Mouse (Mus musculus) brain, embryonic 14.5 days (tissue): ENCODE data around the gene Gm3854. TPM values are rescaled to one million over a fixed set of nuclear protein-coding genes. Genes with fewer than 3 reads are reported as not detected.
"Not testable (repeated sequence)": the region's sequence is repeated elsewhere in the genome, so short reads cannot be mapped to it uniquely, and the experiment has no call there.

ENCODE experiments used
- DNase-seq: peaks from one replicate; pipeline ENCODE4 v3.0.0-alpha.2; 2011; ENCODE audit warnings: low read depth
- CTCF ChIP-seq: fragments of 200-500 bp; IDR thresholded peaks from 2 replicates; pipeline ENCODE4 v1.5.1; 2012; ENCODE audit warnings: inconsistent platforms, mild to moderate bottlenecking, moderate library complexity, borderline replicate concordance; ENCODE audit not compliant: insufficient read depth, insufficient read length; ENCODE audit errors: extremely low read depth
- POLR2A ChIP-seq: fragments of 200-500 bp; IDR thresholded peaks from 2 replicates; pipeline ENCODE4 v1.6.1; 2012; ENCODE audit warnings: mild to moderate bottlenecking, inconsistent platforms, borderline replicate concordance; ENCODE audit not compliant: poor library complexity, insufficient read depth, insufficient read length, severe bottlenecking; ENCODE audit errors: extremely low read depth
- polyA plus RNA-seq: library from polyadenylated mRNA; depleted of rRNA; stranded (reverse); fragments of >200 nt; gene quantifications from 2 replicates; pipeline ENCODE4 v1.2.3, GENCODE M21; 2012; rRNA removed

The Gm3854 gene
- polyA plus RNA-seq, 1 experiment = 4.2 TPM

DNA sequence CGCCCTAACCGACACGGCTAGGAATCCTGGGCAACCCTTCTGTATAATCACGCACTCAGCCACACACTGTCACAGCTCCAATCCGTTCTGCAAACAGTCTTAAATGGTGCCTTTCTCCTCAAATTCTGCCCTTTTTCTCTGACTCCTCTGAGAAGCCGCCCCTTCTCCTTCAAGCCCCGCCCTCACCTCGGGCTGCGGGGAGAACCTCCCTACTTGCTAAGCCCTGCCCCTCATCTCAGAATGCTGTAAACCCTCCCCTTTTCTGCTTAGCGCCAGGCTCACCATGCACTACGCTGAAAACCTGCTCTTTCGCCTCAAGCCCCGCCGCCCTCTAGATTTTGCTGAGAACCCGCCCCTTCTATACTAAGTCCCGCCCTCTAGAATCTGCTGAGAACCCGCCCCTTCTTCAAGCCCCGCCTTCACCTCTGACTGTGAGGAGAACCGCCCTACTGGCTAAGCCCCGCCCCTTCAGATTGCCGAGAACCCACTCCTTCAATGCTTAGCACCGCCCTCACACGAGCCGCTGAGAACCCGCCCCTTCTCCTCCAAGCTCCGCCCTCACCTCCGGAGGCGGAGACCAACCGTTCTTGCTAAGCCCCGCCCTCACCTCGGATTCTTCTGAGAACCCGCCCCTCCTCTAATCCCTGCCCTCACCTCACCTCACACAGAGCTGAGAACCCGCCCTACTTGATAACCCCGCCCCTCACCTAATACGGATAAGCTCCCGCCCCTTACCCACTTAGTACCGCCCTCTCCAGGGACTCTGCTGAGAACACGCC, 18.9 kb downstream of the Gm3854 start:
- TF ChIP-seq CTCF = no peak
- peak; percentile 36; the same call in 1 of the 2 replicates for TF ChIP-seq POLR2A
- DNase-seq = peak; percentile 100

DNA sequence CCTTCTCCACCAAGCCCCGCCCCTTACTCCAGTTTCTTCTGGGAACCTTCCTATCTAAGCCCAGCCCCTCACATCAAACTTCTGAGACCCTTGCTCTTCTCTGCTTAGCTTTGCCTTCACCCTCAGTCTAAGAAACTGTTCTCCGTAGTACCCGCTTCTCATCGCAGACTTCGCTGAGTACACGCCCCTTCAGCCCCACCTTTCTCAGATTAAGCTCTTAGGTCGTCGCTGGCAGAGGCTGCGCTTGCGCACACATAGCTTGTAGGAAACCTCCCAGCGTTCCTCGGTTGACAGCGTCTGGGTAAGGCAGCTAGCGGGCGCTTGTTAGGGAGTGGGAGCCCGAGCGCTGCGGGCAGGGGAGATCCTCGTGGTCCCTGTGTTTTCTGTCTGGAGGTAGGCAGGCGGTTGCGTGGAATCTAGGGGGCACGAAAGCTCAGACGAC, 19.5 kb downstream of the Gm3854 start, which contains the start of gene Zfp78:
Gene Zfp78 (plus strand): TSS at position 234 of the 442 bp plus-strand sequence.
- TF ChIP-seq CTCF = no peak
- TF ChIP-seq POLR2A = peak; percentile 33; the same call in 1 of the 2 replicates
- peak; percentile 99 for DNase-seq

DNA sequence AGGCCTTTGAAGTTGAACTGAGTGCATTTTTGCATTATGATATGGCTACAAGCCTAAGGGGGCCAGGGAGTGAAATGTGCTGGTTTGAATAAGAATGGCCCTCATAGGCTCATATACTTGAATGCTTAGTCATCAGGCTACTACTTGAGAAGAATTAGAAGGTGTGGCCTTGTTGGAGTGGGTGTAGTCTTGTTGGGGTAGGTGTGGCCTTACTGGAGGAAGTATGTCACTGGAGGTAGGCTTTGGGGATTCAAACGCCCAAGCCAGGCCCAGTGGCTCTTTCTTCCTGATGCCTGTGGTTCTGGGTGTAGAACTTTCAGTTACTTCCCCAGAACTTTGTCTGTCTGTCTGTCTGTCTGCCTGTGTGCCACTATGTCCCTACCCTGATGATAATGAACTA, 21.2 kb downstream of the Gm3854 start:
- TF ChIP-seq POLR2A (no peak), CTCF (no peak)
- DNase-seq = no peak

DNA sequence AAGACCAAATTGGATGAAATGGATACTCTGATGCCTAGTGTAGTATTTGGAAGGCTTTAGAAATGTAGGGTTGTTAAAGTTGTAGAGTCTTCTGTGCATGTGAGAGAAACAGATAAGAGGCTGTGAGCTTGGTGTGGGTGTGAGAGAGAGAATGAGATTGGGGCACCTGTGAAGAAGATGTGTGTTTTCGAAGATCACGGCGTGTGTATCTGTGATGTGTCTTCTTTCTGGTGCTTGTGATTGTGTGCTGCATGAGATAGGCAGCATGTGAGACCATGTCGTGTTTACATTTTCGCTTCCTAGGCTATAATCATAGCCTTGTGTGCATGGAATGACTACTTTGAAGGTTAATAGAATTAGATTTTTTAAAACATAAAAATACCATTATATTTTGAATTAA, 23.6 kb downstream of the Gm3854 start:
- no peak for DNase-seq
- no peak for TF ChIP-seq POLR2A
- no peak for TF ChIP-seq CTCF

DNA sequence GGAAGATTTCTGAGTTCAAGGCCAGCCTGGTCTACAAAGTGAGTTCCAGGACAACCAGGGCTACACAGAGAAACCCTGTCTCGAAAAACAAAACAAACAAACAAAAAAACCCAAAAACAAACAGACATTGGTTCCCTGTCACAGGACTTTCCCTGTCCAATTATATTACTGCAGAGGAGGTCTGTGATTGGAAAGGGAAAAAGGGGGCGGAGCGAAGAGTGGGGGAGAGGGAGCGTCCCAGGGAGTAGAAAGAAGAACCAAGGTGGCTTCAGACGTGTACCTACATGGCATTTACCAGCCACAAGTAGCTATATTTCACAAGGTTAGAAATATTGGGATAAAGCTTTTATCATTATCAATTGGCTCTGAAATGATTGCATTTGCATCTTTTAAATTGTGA, 24.6 kb downstream of the Gm3854 start:
- not testable (repeated sequence) for DNase-seq

DNA sequence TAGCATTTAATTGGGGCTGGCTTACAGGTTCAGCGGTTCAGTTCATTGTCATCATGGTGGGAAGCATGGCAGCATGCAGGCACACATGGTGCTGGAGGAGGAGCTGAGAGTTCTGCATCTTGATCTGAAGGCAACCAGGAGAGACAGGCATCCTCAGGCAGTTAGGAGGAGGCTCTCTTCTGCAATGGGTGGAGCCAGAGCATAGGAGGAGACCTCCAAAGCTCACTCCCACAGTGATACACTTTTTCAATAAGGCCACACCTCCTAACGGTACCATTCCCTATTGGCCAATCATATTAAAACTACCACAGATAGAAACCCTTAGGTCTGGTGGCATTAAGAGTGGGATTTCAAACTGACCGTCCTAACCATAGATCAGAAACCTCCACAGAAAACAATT, 25.9 kb downstream of the Gm3854 start:
- no peak for TF ChIP-seq CTCF
- no peak for TF ChIP-seq POLR2A
- DNase-seq = no peak

DNA sequence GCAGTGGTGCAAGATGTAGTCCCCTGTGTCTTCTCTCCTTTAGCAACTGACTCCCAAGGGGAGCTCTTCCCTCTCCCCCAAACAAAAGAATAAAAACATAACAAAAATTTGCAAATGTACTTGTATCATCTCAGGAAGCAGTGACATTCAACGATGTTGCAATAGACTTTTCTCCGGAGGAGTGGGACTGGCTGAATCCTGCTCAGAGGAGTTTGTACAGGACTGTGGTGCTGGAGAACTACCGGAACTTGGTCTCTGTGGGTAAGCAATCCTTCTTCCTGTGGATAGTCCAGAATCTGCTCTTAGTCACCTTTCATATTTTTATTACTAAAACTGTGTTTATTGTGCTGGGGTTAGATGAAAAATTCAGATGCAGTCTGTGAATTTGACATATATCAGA, 29.4 kb downstream of the Gm3854 start:
- DNase-seq = no peak
- no peak for TF ChIP-seq CTCF

DNA sequence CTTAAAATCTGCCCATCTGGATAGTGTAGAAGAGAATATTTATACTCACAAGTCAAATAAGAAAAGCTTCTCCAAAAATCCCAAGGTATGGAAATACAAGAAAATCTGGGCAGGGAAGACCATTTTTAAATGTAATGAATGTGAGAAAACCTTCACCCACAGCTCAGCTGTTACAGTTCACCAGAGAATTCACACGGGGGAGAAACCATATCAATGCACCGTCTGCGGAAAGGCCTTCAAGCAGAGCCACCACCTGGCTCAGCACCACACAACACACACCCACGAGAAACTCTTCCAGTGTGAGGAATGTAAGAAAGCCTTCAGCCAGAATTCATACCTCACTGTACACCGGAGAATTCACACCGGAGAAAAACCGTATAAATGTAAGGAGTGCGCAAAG, 34.9 kb downstream of the Gm3854 start:
- TF ChIP-seq POLR2A (no peak), CTCF (no peak)
- no peak for DNase-seq

DNA sequence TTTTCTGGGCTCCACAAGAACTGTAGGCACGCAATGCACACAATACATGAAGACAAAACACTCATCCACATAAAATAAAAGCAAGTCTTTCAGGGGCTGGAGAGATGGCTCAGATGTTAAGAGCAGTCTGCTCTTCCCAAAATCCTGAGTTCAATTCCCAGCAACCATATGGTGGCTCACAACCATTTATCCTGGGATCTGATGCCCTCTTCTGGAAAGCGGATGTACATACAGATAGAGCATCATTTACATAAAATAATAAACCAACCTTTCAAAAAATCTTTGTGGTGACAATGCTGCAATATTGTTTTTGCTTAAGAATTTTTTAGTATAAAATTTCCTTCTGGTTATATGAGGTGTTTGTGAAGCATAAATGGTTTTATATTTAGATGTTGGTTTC, 37.9 kb downstream of the Gm3854 start:
- no peak for DNase-seq
- no peak for TF ChIP-seq POLR2A
- no peak for TF ChIP-seq CTCF

DNA sequence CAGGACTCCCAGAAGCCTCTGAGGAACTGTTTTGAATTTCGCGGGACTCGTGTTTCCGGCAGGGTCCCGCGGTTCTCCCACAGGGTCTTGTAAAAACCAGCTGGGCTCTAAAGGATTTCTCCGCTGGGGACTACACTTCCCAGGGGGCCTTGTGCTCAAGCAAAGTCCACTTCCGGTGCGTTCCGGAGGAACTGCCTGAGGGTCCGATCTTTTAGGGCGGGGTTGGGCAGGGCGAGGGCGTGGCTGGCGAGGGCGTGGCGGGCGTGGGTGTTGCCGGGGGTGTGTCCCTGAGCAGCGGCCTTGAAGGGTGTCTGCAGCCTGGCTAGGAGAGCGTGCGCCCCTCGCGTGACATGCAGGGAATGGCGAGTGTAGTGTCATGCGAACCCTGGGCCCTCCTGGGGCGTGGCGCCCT, 39.5 kb downstream of the Gm3854 start, which contains the start of gene Zfp28:
Gene Zfp28 (plus strand): TSS at position 252 of the 412 bp plus-strand sequence.
- TF ChIP-seq POLR2A (peak; percentile 15; the same call in 1 of the 2 replicates), CTCF (peak; percentile 12; the same call in 1 of the 2 replicates)
- peak; percentile 99 for DNase-seq

DNA sequence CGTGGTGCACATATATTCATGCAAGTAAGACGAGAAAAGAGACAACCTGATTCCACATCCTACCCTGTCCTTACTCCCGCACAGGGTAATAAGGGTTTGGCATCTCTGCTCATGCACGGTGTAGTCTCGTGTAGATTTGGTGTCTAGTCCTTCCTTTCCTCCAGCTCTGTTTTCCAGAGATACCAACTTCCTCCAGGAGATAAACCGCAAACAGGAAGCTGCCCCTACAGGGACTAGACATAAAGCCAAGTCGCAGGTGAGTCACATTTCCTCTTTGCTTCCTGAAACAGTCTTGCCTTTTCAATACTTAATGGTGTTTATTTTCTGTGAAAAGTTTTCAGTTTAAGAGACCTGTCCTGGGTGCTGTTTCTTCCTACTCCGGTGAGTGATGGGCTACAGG, 40.5 kb downstream of the Gm3854 start:
- TF ChIP-seq POLR2A (no peak), CTCF (no peak)
- no peak for DNase-seq

DNA sequence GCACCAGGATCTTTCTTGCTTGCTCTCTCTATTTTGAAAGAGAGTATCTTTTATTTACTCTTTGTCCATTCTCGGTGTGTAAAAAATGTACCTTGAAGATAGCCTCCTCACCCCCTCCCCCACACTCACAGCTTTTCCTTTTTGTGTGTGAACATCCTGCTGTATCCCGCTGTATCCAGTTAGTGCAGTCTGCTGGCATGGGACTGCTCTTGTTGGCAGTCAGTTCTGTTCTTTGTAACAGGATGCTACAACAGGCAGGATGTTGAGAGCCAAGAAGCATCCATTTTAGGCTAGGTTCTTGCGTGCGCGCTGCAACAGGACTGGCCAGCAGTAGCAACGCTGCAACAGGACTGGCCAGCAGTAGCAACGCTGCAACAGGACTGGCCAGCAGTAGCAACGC, 43.4 kb downstream of the Gm3854 start:
- peak; percentile 35 for DNase-seq
- TF ChIP-seq POLR2A (no peak), CTCF (no peak)

DNA sequence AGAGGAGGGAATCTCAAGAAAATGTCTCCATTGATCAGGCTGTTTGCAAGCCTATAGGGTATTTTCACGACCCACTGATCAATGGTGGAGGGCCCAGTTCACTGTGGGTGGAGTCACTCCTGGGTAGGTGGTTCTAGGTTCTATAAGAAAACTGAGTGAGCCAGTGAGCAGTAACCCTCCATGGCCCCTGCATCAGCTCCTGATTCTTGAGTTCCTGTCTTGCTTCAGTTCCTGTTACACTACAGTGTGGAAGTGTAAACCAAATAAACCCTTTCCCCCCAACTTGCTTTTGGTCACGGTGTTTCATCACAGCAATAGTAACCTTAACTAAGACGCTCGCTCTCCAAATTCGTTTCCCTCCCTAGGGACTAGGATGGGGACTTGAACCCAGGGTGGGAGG, 45.4 kb downstream of the Gm3854 start:
- DNase-seq = no peak
- no peak for TF ChIP-seq POLR2A
- no peak for TF ChIP-seq CTCF

DNA sequence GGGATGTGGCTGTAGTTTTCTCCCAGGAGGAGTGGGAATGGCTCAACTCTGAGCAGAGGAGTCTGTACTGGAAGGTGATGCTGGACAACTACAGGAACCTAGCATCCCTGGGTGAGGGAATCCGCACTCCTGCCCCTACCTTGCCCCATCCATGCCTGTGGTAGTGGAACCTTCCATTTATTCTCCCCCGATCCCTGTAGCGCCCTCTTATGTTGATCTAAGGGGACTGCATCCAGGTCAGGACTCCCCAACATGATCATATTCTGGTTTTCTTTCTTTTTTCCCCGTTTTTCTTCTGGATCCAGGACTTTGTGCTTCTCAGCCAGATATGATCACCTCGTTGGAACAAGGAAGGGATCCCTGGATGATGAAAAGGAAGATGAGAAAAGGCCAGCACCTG, 45.9 kb downstream of the Gm3854 start:
- no peak for DNase-seq
- TF ChIP-seq CTCF = no peak

DNA sequence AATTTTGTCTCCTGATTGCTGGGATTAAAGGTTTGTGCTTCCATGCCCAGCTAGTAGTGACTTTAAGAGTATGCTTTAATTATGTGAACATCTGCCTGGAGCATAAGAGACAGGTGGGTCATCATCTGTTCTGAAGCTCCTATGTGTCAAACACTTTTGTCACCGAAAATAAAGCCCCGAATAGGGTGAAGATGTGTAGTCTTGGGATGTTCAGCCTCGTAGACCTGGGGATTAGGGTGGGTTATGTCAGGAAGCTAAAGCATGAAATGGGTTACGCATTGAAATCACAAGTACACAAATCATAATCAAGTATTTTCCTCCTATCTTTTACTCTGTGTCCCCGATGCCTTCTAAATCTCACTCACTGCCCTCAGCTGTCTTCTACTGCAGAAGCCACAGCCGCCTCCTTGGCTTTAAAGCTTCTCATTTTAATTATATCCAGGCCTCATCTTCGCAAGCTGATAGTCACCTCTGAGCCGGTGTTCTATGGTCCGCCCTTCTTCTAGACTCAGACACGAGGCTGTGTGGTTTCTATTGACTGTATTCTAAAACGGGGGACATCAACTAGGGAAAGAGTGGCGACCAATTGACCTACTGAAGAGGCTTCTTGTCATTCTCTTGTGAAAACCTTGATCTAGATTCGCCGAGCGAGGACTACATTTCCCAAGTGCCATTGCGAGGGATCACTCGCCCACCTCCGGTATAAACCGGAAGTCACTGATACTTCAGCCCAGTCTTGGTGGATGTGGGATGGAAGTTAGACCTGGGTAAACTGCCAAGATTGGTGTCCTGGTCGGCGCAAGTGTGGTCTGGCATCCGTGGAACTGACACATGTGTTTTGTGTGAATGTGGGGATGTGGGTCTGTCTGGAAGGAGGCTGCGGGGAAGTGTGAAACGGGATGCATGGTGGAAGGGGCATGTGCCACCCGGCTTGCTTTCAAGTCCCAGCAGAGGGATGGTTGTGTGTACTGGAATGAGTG, 54.7 kb downstream of the Gm3854 start, which contains the start of gene Smim17:
Gene Smim17 (plus strand): TSS at position 720 of the 980 bp plus-strand sequence.
- TF ChIP-seq CTCF = no peak
- peak; percentile 11; the same call in 1 of the 2 replicates for TF ChIP-seq POLR2A
- DNase-seq = peak; percentile 87

Other genes starting within 250 kb of the Gm3854 start
- gene Zfp787, start 187.8 kb upstream of the Gm3854 start, polyA plus RNA-seq = 47.4 and 54.0 TPM in 2 replicates
- gene Zfp444, start 171.5 kb upstream of the Gm3854 start, polyA plus RNA-seq = 80.7 and 95.5 TPM in 2 replicates
- not detected in 2 replicates for gene Galp, start 146.7 kb upstream of the Gm3854 start, polyA plus RNA-seq
- gene Zscan5b, start 121.5 kb upstream of the Gm3854 start, polyA plus RNA-seq = not detected in 2 replicates
- 0.11 TPM in 1 of 2 replicates, not detected in the other for gene Epp13, start 91.0 kb upstream of the Gm3854 start, polyA plus RNA-seq
- gene Zfp667, start 57.2 kb upstream of the Gm3854 start, polyA plus RNA-seq = 5.9 and 7.6 TPM in 2 replicates
- 9.5 and 9.9 TPM in 2 replicates for gene Zfp583, start 12.5 kb upstream of the Gm3854 start, polyA plus RNA-seq
- gene Zfp78, start 19.5 kb downstream of the Gm3854 start, polyA plus RNA-seq = 2.4 and 3.0 TPM in 2 replicates
- 14.5 and 17.9 TPM in 2 replicates for gene Zfp28, start 39.5 kb downstream of the Gm3854 start, polyA plus RNA-seq
- 4.5 and 7.5 TPM in 2 replicates for gene Smim17, start 55.0 kb downstream of the Gm3854 start, polyA plus RNA-seq
- gene Gm20715, start 66.5 kb downstream of the Gm3854 start, polyA plus RNA-seq = 0.37 and 0.44 TPM in 2 replicates
- 0.63 and 0.98 TPM in 2 replicates for gene Olfr1344, start 94.9 kb downstream of the Gm3854 start, polyA plus RNA-seq
- not detected in 2 replicates for gene Olfr1336, start 112.4 kb downstream of the Gm3854 start, polyA plus RNA-seq
- not detected in 2 replicates for gene Olfr1346, start 123.3 kb downstream of the Gm3854 start, polyA plus RNA-seq
- gene Olfr5, start 143.2 kb downstream of the Gm3854 start, polyA plus RNA-seq = not detected in 2 replicates
- not detected in 2 replicates for gene Olfr1347, start 156.0 kb downstream of the Gm3854 start, polyA plus RNA-seq
- not detected in 2 replicates for gene Olfr1348, start 165.0 kb downstream of the Gm3854 start, polyA plus RNA-seq
- gene Olfr1349, start 179.2 kb downstream of the Gm3854 start, polyA plus RNA-seq = 0.04 and 0.07 TPM in 2 replicates
- gene Olfr1350, start 221.1 kb downstream of the Gm3854 start, polyA plus RNA-seq = not detected in 2 replicates